Mouse (Mus musculus) testis, adult 2 months (tissue): ENCODE results near the gene Siah2. TPM values are rescaled to one million over a fixed set of nuclear protein-coding genes. Genes with fewer than 3 reads are reported as not detected.

Source experiments
- H3K27ac ChIP-seq: fragments of 200-500 bp; 2 replicates; pipeline ENCODE4 v1.5.1; 2012; ENCODE audit warnings: low read depth, low read length; ENCODE audit not compliant: control insufficient read depth, insufficient read depth
- H3K27me3 ChIP-seq: fragments of 200-500 bp; 2 replicates; pipeline ENCODE4 v1.6.1; 2012; ENCODE audit warnings: mild to moderate bottlenecking, low read length, moderate library complexity; ENCODE audit not compliant: control insufficient read depth, insufficient read depth
- H3K36me3 ChIP-seq: fragments of 200-500 bp; 2 replicates; pipeline ENCODE4 v1.6.1; 2012; ENCODE audit warnings: mild to moderate bottlenecking, low read length; ENCODE audit not compliant: control insufficient read depth, insufficient read depth
- H3K4me1 ChIP-seq: fragments of 200-500 bp; 2 replicates; pipeline ENCODE4 v1.6.1; 2012; ENCODE audit warnings: low read length; ENCODE audit not compliant: control insufficient read depth, insufficient read depth
- H3K4me3 ChIP-seq: fragments of 200-500 bp; 2 replicates; pipeline ENCODE4 v1.5.1; 2012; ENCODE audit warnings: low read depth, mild to moderate bottlenecking, low read length, moderate library complexity, mixed read lengths; ENCODE audit not compliant: control insufficient read depth
- CTCF ChIP-seq: fragments of 200-500 bp; IDR thresholded peaks from 2 replicates; pipeline ENCODE4 v1.5.1; 2012; ENCODE audit warnings: low read depth, mild to moderate bottlenecking, inconsistent platforms, low read length, moderate library complexity; ENCODE audit not compliant: control insufficient read depth, insufficient read depth, insufficient replicate concordance
- POLR2A ChIP-seq: fragments of 200-500 bp; IDR thresholded peaks from 2 replicates; pipeline ENCODE4 v1.6.1; 2012; ENCODE audit warnings: low read depth, mild to moderate bottlenecking, inconsistent platforms, low read length, moderate library complexity; ENCODE audit not compliant: control insufficient read depth
- polyA plus RNA-seq: library from polyadenylated mRNA; depleted of rRNA; stranded (reverse); fragments of >200 nt; gene quantifications from 2 replicates; pipeline ENCODE4 v1.2.3, GENCODE M21; 2012

The Siah2 gene
- polyA plus RNA-seq, 1 experiment, result 136 TPM

DNA sequence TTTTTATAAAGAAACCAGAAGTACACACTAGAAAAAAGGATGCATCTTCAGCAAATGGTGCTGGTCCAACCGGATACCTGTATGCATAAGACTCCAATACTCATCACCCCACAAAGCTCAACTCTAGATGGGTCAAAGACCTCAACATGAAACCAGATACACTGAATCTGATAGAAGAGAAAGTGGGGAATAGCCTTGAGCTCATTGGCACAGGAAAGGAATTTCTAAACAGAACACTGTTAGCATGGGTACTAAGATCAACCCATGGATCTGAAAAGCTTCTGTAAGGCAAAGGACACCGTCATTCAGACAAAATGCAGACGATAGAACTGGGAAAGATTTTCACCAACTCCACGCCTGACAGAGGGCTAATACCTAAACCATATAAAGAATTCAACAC, 3.6 kb downstream of the Siah2 start:
- Histone ChIP-seq H3K36me3 (no peaks in the 10 kb centered on the region), H3K4me3 (peak overlapping the region; percentile 15; the same call in 1 of the 2 replicates), H3K4me1 (peaks cover 12% of the 10 kb centered on the region), H3K27me3 (no peaks in the 10 kb centered on the region), H3K27ac (no peak overlapping the region)
- TF ChIP-seq POLR2A, result no peak
- TF ChIP-seq CTCF, result no peak

DNA sequence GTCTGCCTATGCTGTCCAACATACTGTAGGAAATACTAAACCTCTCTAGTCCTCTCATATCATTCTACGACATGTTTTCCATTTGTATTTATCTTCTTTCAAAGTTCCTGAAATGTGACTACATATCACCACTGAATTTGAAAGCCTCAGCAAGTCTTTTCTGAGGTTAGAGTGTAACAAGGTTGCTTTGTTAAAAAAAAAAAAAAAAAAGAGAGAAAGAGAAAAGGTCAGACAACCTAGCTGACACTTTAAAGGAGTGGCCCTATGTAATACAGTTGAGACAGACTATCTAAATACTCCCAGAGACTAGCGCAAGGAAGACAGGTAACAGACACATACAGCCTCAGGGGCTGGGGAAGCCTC, 5.3 kb downstream of the Siah2 start:
- TF ChIP-seq POLR2A (no peak), CTCF (no peak)
- H3K4me1 ChIP-seq, result peaks cover 15% of the 10 kb centered on the region

DNA sequence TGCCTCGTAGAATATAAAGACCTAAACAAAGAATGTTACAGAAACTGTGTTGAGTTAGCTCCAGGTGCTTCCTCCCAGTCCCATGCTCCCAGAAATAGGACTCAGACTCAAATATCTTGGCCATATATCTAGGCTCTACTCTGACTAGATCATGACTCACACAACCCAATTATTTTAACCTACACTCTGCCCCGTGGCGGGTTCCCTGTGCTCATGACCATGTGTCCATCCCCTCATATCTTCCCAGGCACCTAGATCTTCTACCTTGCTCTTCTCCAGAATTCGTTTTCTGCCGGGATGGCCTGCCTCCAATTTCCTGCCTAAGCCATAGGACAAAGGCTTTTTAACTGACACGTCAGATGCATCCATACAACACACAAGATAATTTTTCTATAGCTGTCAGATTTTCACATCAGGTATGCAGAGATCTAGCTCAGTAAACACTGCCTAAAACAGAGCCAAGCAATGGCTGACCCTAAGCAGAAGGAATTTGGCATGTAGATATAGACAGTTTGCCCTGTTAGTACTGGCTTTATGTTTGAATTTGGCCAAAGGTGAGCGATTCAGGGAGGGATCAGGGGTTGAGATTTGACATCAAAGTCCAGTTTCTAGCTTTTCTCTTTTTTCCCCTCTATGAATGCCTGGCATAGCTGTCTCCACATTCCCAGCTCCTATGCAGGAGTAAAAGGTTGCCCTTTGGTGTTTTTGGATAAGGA, 5.8 kb downstream of the Siah2 start:
- no peaks in the 10 kb centered on the region for H3K36me3 ChIP-seq
- no peak for TF ChIP-seq CTCF
- no peak for TF ChIP-seq POLR2A
- H3K4me1 ChIP-seq, result peaks cover 15% of the 10 kb centered on the region
- no peak overlapping the region for H3K27ac ChIP-seq
- no peaks in the 10 kb centered on the region for H3K27me3 ChIP-seq
- peak overlapping the region; percentile 70 for H3K4me3 ChIP-seq

More for the DNA sequence above, 5.3 kb downstream of the Siah2 start:
- no peak overlapping the region for H3K27ac ChIP-seq
- no peak overlapping the region; the same call in 1 of the 2 replicates for H3K4me3 ChIP-seq
- no peaks in the 10 kb centered on the region for H3K27me3 ChIP-seq
- no peaks in the 10 kb centered on the region for H3K36me3 ChIP-seq

DNA sequence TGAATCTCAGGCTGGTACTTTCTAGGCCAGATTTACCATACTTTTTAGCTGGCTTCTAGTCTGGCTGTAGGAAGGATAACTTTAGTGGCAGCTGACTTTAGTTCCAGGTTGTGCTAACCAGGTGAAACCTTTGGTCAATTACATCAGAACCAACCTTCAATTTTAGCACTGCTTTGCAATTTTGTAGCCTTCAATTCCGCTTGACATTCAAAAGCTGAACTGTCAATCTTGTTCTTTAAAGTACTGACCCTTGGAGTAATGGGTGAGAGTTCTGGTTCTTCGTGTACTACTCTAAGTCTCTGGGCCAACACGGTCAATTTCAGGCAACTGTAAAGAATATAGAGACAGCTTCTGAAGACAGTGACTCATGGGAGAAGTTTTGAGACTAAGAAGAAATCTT, 6.8 kb downstream of the Siah2 start:
- Histone ChIP-seq H3K4me1 (peaks cover 7% of the 10 kb centered on the region), H3K27ac (no peak overlapping the region), H3K27me3 (no peaks in the 10 kb centered on the region), H3K4me3 (peak overlapping the region; percentile 49; the same call in 1 of the 2 replicates), H3K36me3 (no peaks in the 10 kb centered on the region)
- TF ChIP-seq POLR2A (no peak), CTCF (no peak)

DNA sequence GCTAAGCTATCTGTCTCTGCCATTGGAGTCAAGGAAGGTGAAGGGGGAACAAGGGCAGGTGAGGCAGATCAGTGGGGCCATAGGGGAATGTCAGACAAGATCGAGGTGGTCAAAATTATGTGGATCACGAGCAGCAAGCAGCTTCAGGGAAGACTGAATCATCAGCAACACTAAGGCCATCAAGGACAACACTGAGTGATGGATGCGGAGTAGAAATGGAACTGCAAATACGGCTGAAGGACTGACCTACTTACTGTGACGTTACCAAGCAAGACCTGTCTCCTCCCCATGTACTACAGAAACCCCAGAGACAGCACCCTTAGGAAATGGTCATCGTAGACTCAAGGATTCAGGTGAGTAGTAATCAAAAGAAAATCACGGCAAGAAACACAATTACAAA, 8.9 kb downstream of the Siah2 start:
- Histone ChIP-seq H3K4me1 (peaks cover 8% of the 10 kb centered on the region; the same call in 1 of the 2 replicates), H3K4me3 (peak overlapping the region; percentile 46)
- no peak for TF ChIP-seq POLR2A
- TF ChIP-seq CTCF, result no peak

DNA sequence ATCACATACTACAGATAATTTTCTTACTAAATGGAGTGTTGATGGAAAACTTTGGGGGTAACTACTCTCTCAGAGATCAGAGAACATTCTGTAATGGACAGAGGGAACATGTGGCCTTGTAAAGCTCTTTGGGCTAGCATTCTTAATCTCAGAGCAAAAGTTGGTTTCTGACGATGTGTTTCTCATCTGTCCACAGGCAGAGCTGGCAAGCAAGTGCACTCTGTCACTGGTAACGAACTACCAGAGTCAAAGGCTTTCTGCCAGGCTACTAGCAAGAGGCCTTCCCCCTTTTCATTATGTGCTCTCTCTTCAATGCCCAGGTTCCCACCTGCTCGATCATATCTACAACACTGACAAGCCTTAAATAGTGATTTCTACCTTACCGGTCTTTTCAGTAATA, 9.9 kb downstream of the Siah2 start:
- H3K4me1 ChIP-seq, result peaks cover 8% of the 10 kb centered on the region; the same call in 1 of the 2 replicates
- H3K27ac ChIP-seq, result no peak overlapping the region
- no peak overlapping the region for H3K4me3 ChIP-seq
- no peak for TF ChIP-seq CTCF
- TF ChIP-seq POLR2A, result no peak
- no peaks in the 10 kb centered on the region for H3K36me3 ChIP-seq
- H3K27me3 ChIP-seq, result no peaks in the 10 kb centered on the region

More for the DNA sequence above, 8.9 kb downstream of the Siah2 start:
- no peaks in the 10 kb centered on the region for H3K27me3 ChIP-seq
- no peak overlapping the region for H3K27ac ChIP-seq
- H3K36me3 ChIP-seq, result no peaks in the 10 kb centered on the region

DNA sequence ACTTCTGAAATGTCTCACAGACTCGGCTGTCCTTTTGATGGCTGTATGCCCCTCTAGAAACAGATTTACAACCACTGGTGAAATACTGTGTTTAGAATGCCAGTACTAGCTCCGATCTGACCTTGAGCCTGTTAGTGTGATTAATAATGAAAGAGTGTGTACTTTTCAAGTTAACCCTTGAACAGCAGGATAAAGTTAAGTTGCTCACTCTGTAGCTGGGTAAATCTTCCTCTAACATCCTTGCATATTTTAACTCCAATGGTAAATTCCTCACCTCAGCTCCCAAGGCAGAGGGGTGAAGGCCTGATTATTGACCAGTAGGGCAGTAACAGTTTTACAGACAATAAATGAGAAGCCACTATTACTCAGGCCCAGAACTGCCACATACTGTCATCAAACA, 10.4 kb downstream of the Siah2 start:
- Histone ChIP-seq H3K4me3 (no peak overlapping the region), H3K36me3 (no peaks in the 10 kb centered on the region), H3K27me3 (no peaks in the 10 kb centered on the region), H3K27ac (no peak overlapping the region), H3K4me1 (peaks cover 8% of the 10 kb centered on the region; the same call in 1 of the 2 replicates)
- TF ChIP-seq POLR2A, result no peak
- no peak for TF ChIP-seq CTCF
